Mouse (Mus musculus) E14TG2a.4 (cell line): ENCODE results near the gene Gm20388.
A peak's percentile ranks its signal among the peaks of the same experiment; 100 is the strongest.

Source experiments
- H3K27me3 ChIP-seq: 2 replicates; pipeline ENCODE4 v1.6.1; 2014; ENCODE audit warnings: low read length, control low read depth; ENCODE audit not compliant: insufficient read depth
- H3K36me3 ChIP-seq: 2 replicates; pipeline ENCODE4 v1.6.1; 2014; ENCODE audit warnings: low read length, control low read depth; ENCODE audit not compliant: insufficient read depth
- H3K4me1 ChIP-seq: replicated peaks from 2 replicates; pipeline ENCODE4 v1.6.1; 2014; ENCODE audit warnings: low read depth, low read length, control low read depth
- H3K4me3 ChIP-seq: replicated peaks from 2 replicates; pipeline ENCODE4 v1.5.1; 2014; ENCODE audit warnings: mild to moderate bottlenecking, low read length
- H3K9me3 ChIP-seq: 2 replicates; pipeline ENCODE4 v1.6.1; 2014; ENCODE audit warnings: low read length, control low read depth
- CTCF ChIP-seq: conservative IDR thresholded peaks from 2 replicates; pipeline ENCODE4 v1.5.1; 2014; ENCODE audit warnings: low read length
- NANOG ChIP-seq: IDR thresholded peaks from 2 replicates; pipeline ENCODE4 v1.6.1; 2014; ENCODE audit warnings: borderline replicate concordance, low read length, mixed read lengths
- POU5F1 ChIP-seq: IDR thresholded peaks from 2 replicates; pipeline ENCODE4 v1.6.1; 2014; ENCODE audit warnings: low read length, borderline replicate concordance

The Gm20388 gene

DNA sequence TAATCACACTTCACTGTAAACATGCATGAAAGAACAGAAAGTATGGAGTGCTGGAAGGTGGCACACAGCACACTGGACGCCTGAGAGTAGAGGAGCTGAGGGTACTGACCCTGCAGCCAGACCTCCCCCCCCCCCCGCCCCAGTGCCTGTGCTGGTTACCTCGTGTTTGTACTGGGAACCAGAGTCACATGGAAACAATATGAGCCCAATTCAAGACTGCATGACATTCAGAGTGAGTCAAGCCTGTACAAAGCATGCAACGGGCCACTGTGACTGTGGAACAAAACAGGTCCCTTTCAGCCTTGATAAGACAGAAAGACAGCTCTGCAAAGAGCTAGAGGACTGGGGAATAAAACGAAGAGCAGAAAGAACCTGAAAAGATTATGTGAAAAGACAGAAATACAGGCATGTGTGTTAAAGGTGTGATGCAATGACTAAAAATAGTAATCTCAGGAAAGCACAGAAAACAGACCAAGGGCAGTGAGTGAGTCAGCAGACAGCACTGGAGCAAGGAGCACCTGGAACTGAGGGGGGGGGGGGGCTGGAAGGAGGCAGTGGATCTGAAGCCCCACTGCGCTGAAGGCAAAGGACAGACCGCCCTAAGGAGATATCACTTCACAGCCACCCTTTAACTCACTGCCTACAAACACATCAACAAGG lies 3012.9 kb downstream of the Gm20388 start:
- peaks cover 17% of the 10 kb centered on the region for H3K36me3 ChIP-seq
- H3K9me3 ChIP-seq: no peaks in the 10 kb centered on the region
- no peaks in the 10 kb centered on the region for H3K27me3 ChIP-seq
- TF ChIP-seq CTCF: no peak
- no peak for TF ChIP-seq POU5F1
- TF ChIP-seq NANOG: no peak
- H3K4me1 ChIP-seq: peaks cover 76% of the 10 kb centered on the region
- no peak overlapping the region for H3K4me3 ChIP-seq

DNA sequence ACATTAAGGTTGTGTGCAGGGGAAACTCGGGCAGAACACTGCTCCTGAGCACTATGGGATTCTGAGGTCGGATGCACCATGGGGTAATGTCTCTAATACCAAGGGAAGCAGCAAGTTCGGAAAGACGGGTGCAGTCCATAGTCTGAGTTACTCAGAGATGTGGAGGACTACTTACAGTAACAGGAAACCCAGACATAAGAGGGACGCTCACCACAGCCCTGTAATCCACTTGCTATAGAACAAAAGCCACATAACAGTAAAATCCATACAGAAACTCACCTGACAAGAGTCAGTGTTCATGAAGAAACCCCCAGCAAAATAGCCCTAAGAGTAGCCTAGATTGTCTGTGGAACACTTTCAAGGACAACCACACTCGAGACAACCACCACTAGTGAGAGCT lies 3013.4 kb downstream of the Gm20388 start:
- H3K4me3 ChIP-seq: no peak overlapping the region
- peaks cover 22% of the 10 kb centered on the region for H3K36me3 ChIP-seq
- no peak for TF ChIP-seq NANOG
- no peak for TF ChIP-seq POU5F1
- no peak for TF ChIP-seq CTCF
- no peaks in the 10 kb centered on the region for H3K9me3 ChIP-seq
- H3K4me1 ChIP-seq: peaks cover 76% of the 10 kb centered on the region
- H3K27me3 ChIP-seq: no peaks in the 10 kb centered on the region

DNA sequence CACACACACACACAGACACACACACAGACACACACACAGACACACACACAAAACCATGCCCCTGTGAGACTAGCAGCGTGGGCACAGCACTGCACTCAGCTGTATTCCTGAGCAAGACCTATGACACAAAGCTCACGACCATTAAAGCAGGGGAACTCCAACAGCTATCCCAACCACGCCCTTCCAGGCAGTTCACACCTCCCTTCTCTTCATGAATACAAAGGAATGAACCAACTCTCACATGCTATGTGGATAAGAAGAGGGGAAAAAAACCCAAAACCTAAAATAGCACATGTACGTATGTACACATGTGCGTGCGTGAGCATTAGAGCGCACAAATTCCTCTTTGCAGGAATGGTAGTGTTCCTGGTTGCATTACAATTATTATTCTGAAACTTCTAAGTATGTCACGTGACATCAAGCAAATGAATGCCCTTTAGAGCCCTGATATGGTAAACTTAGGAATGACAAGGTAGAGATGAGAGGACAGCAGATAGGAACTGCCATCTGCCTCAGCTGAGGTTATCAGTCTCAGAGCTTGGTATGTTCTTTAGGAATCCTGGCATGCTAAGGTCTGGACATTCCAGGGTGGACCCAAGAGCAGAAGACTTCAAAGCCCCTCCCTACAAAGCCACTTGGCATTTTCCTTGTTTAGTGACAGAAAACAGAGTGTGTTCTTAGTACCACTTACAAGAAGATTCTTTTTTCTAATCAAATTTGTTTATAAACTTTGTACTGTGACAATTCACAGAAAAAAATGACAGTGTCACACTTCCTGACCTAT lies 3015.5 kb downstream of the Gm20388 start:
- H3K36me3 ChIP-seq: peaks cover 22% of the 10 kb centered on the region
- TF ChIP-seq CTCF: no peak
- no peak for TF ChIP-seq POU5F1
- TF ChIP-seq NANOG: no peak
- no peak overlapping the region for H3K4me3 ChIP-seq
- no peaks in the 10 kb centered on the region for H3K9me3 ChIP-seq
- no peaks in the 10 kb centered on the region for H3K27me3 ChIP-seq
- peaks cover 78% of the 10 kb centered on the region for H3K4me1 ChIP-seq

DNA sequence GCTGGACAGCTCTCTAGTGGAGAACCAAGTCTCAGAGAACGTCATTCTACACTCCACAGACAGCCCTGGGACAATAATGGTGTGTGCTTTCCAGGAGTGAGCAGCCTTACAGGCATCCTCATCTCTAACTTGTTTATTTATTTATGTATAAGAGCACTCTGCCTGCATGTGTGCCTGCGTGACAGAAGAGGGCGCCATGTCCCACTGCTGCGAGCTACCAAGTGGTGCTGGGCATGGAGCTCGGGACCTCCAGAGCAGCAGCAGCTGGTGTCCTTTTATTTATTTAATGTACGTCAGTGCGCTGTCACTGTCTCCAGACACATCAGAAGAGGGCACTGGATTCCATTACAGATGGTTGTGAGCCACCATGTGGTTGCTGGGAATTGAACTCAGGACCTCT lies 3016.1 kb downstream of the Gm20388 start:
- Histone ChIP-seq H3K36me3 (peaks cover 21% of the 10 kb centered on the region), H3K27me3 (no peaks in the 10 kb centered on the region), H3K9me3 (no peaks in the 10 kb centered on the region), H3K4me3 (no peak overlapping the region), H3K4me1 (peaks cover 76% of the 10 kb centered on the region)
- TF ChIP-seq POU5F1: no peak
- no peak for TF ChIP-seq NANOG
- peak; percentile 41 for TF ChIP-seq CTCF

GRCm38 (mm10) chr8:122927841-122928240 lies 3017.2 kb downstream of the Gm20388 start:
- Histone ChIP-seq H3K4me3 (no peak overlapping the region), H3K36me3 (peaks cover 32% of the 10 kb centered on the region), H3K4me1 (peaks cover 83% of the 10 kb centered on the region), H3K27me3 (no peaks in the 10 kb centered on the region), H3K9me3 (no peaks in the 10 kb centered on the region)
- TF ChIP-seq POU5F1: no peak
- no peak for TF ChIP-seq NANOG

GRCm38 (mm10) chr8:122928631-122929224 lies 3018.1 kb downstream of the Gm20388 start:
- H3K9me3 ChIP-seq: no peaks in the 10 kb centered on the region
- no peak for TF ChIP-seq POU5F1
- no peak for TF ChIP-seq NANOG
- no peak for TF ChIP-seq CTCF
- H3K4me3 ChIP-seq: no peak overlapping the region
- H3K4me1 ChIP-seq: peaks cover 88% of the 10 kb centered on the region
- H3K27me3 ChIP-seq: no peaks in the 10 kb centered on the region
- H3K36me3 ChIP-seq: peaks cover 41% of the 10 kb centered on the region

DNA sequence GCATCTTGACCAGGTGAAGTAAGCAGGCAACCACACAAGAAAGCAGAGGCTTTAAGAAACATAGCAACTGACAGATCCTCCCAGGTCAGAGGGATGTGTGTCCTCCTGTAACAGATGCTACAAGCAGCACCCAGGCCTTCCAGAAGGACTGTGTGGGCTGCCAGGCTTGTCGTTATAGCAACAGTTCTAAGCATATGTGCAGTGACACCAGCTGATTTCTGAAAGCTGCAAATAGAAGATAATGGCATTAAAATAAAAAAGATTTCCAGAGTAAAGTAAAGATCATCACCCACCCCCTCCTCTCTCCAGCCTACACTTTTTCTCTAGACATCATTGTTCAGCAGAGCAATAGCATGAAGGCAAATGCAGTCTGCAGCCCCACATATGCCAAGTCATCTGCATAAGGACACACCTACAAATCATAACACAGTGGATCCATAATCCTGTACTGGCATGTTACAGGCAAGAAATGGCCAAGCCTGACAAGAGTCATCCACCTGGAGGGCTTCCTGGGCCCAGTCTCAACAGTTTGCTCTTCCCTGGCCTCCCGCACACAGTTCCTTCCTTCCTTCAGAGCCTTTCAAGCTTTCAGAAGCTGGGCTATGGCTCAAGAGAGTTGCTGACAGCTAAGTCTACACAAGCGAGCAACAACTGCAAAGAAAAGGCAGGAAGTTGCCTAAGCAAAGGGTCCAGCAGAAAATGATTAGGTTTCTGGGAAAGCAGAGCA lies 3021.4 kb downstream of the Gm20388 start:
- peaks cover 56% of the 10 kb centered on the region for H3K36me3 ChIP-seq
- no peaks in the 10 kb centered on the region for H3K27me3 ChIP-seq
- TF ChIP-seq CTCF (no peak), NANOG (no peak), POU5F1 (no peak)
- peaks cover 75% of the 10 kb centered on the region for H3K4me1 ChIP-seq
- H3K4me3 ChIP-seq: no peak overlapping the region
- no peaks in the 10 kb centered on the region for H3K9me3 ChIP-seq

- H3K36me3 ChIP-seq: peaks cover 54% of the 10 kb centered on the region
- H3K4me3 ChIP-seq: no peak overlapping the region
- no peaks in the 10 kb centered on the region for H3K27me3 ChIP-seq
- H3K9me3 ChIP-seq: no peaks in the 10 kb centered on the region
- H3K4me1 ChIP-seq: peaks cover 74% of the 10 kb centered on the region
- TF ChIP-seq POU5F1 (no peak), NANOG (no peak), CTCF (no peak)
These were observed 3021.9 kb downstream of the Gm20388 start for GRCm38 (mm10) chr8:122932561-122932959.
